Mouse (Mus musculus) mouse trophoblast stem cell (cell line): ENCODE measurements around the gene Kif12.

Experiments
- in situ Hi-C, 2 experiments: fragments of 300-500 bp; cut with MseI, MboI; formaldehyde crosslinking; loops; 2 replicates in 1 of 2; 3 replicates in 1 of 2; pipeline ENCODE4 v1.15.1; 2025

Kif12 gene

DNA sequence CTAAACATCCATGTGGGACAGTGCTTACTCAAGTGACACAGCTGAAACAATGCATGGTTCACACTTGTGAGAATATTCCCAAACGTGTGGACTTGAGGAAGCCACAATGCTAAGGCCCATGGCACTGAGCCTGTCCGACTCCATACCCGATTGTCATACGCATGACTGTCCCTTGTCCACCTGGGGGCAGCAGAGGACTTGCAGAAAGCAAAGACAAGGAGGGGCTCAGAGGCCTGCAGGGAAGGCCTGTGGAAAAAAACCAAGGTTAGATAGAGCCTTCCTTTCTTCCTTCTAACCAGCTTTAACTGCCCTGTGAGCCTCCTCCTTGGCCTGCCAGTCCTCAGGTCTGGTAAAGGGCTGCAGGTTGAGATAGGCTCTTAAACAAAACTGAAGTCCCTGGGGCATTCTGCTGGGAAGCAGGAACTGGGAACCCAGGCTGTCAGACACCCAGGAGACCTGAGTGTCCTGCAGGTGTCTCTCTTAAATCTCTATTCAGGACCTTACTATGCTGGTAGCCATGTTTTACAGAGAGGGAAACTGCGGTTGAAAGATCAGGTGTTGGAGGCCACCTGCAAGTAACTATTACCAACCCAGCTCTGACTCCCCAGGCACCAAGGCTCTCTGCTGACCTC, 12.9 kb downstream of the Kif12 start:
- in situ Hi-C loops, result loop anchor here (5.0 kb wide), 2 partner anchors 148 to 153 kb away; no protein-coding TSS in a partner anchor

DNA sequence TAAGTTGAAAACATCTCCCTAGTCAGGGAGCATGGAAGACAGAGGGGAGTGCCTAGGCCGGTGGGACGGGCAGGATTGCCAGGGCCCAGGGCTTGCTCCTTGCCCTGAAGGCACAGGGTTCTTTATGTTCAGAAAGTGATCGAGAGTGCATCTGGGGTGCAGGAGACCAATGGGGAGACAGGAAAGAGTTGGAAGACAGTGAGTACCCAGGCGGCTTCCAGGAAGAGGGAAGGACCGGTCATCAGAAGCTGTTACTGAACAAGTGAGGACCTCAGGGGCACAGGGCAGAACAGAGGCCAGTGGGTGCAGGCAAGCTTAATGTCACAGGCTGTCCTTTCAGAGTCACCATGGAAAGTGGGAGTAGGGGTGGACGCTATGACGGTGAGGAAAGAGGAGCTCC, 13.7 kb downstream of the Kif12 start:
- in situ Hi-C loops, result loop anchor here (5.0 kb wide), 2 partner anchors 149 to 154 kb away; no protein-coding TSS in a partner anchor

DNA sequence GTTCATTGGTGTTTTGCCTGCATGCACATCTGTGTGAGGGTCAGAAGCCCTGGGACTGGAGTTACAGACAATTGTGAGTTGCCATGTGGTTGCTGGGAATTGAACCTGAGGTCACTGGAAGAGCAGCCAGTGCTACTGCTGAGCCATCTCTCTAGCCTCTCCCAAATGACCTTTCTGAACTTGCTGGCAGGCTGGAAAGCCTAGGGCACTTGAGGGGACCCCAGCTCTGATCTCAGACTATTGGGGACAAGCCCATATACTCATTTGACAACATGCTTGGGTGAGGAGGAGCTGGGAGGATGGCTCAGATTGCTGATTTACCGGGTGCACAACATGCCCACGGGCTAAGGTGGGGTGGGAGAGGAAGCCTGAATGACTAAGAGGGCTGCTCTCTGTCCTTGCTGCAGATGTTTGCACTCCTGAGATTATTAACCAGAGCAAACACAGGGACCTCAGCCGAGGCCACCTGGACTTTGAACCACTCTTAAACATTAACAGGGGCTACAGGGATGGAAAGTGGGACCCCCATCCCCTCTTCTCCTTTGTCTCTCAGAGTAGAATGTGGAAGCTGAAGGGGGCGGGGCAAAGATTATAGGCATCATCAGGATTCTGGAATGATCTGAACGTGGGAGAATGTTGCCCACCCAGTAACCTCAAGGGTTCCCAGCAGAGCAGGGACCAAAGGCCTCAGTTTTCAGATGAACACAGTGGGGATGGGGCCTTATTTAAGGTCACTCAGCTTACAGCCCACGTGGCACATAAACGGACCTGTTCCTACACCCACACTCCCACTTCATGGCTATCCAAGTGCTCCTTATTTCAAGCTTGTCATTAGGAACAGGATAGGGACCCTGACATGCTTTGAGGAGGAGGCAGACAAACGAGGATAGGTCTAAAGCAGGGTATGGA, 15.0 kb downstream of the Kif12 start:
- in situ Hi-C loops, result loop anchor here (5.0 kb wide), 2 partner anchors 150 to 155 kb away; no protein-coding TSS in a partner anchor

DNA sequence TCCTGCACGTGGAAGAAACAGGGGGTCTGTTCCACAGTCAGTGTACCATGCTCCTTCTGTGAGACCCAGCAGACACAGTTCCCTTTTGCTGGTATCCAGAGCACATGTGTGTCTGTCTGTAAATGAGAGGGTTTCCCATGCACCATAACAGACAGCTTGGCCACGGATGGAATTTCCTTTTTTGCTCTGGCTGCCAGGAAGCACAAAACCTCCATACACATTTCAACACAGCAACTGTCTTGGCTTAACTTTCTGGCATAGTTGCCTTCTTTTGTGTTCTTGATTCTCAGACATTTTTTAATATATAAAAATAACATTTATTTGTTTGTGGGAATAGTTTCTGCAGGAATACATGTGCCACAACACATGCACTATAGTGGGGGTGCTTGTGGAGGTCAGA, 16.3 kb downstream of the Kif12 start:
- in situ Hi-C loops, result loop anchor here (5.0 kb wide), 2 partner anchors 152 to 157 kb away; no protein-coding TSS in a partner anchor

DNA sequence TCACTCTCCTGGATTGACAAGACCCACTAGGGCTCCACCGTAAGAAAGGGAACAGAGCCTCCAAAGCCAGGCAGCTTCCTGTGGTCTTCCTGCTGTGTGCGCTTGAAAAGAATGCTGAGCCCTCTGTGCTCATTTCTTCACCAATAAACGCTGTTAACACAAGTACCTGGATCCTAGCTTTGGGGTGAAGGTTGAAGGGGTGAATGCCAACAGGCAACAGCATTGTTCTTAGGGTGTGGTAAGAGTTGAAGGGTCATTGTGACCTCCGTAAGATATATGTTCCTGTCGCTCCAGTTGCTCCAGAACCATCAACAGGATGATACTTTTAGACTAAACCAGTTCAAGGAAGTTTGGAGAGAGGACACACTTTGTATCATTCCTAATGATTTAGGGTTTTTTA, 17.2 kb downstream of the Kif12 start, which contains the start of gene Ambp:
Gene Ambp (minus strand): TSS at position 101 of the 400 bp plus-strand sequence.
- in situ Hi-C loops, result loop anchor here (5.0 kb wide), 2 partner anchors 153 to 158 kb away; no protein-coding TSS in a partner anchor

DNA sequence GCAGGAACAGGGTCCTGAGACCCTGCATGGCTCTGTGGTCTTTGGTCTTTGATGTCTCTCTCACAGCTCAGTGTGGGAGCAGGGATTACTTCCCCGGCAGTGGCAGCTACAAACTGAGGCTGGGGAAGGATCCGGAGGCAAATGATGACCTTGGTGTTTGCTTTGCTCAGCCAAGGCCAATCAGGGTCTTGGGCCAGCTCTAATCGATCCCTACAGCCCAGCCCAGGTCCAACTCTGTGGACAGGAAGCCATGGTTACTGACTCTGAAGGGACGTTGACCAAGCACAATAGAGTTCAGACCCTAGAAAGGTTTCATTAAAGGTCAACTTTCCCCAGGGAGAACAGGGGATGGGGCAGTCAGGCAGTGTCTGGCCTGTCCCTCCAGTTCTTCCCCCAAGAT, 17.9 kb downstream of the Kif12 start:
- in situ Hi-C loops, result no loop called here

DNA sequence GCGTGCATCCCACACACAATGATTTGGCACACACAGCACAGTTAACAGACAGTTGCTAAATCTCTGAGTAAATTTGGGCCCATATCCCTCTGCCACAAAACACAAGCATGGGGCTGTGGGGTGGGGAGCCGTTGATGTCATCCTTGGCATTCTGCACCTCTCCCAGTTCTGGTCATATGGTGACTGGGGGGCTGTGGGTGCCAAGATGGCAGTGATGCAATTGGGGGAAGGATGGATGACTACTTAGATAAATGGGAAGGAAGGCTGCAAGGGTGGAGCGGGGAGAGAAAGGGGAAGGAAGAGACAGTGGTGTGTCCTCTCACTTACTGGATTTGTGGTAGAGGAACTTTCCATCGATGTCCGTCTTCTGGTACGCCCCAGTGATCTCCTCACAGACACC, 20.8 kb downstream of the Kif12 start:
- in situ Hi-C loops, result no loop called here

DNA sequence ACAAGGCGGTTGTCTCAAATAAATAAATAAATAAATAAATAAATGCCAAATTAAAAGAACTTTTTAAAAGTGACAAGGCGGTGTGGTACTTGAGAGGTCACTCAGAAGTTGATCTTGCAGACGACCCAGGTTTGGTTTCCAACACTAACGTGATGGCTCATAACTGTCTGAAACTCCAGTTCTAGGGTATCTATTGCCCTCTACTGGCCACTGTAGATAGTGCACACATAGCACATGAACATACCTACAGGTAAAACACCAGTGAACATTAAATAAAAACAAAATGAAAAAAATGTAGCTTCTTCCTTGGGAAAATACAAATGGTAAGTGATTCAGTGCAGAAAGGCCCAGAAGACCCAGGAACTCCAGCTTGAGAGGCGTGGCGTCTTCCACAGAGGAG, 24.7 kb downstream of the Kif12 start:
- in situ Hi-C loops, result no loop called here

DNA sequence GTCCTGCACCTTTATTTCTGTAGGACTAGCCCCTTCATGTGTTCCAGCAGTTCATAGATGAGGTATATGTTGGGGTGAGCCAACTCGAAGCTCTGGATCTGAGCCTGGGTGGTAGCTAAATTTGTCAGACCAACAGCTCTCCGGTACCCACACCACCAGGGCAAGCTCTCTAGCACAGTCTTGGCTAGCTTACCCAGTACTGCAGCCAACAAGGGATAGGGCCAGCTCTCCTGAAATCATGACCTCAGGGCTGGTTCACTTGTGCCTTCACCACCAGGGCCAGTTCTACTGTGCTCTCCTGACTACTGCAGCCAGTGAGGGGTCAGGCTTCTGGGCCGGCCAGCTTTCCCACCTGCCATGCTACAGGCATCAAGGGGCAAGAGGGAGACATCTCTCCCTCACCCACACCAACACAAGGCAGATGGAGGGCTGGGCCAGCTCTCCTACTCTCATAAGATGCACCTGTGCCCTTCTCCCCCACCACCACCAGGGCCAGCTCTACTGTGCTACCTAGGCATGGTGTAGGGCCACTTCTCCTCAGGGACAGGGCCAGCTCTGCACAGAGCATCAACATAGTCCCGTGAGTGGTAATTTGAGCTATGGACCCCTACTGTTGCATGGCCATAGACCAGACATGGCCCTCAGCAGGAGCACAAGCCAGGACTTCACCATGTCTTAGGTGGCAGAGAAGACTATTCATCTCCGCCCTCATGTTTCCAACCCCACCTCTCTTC, 41.9 kb downstream of the Kif12 start:
- in situ Hi-C loops, result no loop called here

DNA sequence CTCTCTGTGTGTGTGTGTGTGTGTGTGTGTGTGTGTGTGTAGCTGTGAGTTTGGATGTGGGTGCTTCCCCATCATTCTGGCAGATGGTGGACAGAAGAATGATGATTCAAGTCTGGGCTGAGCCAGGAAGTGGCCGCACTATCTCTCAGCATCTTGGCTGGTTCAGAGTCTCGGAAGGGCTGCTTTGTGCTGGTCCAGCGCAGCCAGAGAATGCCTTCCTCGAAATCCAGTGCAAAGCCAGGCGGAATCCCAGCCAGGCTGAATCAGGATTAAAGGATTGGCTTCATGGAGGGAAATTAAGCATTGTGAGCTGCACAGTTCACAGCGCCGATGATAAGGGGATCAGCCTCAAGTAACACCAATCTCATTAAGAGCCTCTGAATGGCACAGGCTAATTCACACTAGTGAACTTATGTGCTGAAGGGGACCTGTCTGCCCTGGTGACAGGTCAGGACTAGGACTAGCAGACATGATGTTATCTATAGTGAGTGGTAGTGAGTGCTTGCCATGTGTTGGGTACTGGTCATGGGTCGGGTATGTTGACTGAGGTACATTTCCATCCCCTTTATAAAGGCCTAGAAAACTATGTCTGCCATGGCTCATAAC, 47.0 kb downstream of the Kif12 start:
- in situ Hi-C loops, result no loop called here

DNA sequence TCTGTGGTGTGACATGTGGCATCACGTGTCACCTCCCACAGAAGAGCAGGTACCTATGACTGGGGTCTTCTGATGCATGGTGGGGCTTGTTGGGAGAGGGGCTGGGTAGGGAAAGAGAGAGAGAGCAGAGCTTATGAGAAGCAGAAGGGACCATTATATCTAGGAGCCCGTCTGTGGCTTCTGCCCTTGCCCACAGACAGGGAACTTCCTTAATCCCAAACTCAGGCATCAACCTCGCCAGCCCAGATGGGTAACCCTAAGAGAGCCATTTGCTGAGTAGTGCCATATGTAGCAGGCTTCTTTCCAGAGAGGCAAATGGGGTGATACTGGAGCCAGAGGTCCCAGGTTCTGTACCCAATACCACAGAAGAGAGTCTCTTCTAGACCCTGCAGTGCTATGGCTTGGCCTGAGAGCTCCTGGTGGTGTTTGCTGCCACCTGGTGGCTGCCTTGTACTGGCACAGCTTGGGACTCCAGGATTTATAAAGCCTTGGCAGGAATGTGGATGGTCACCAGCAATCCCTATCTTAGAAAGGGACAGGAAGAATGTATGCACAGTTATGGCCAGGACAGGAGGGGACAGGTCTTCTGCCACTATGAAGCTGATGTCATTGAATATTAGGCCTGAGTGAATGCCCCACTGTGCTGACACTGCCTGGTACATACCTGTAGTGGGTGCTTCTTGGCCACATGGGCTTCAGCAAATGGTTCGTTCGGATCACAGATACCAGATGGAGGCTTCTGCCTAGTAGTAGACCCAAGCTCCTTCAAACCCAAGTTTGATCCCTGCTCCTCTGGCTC, 53.1 kb downstream of the Kif12 start:
- in situ Hi-C loops, result loop anchor here in 1 of 2 experiments (10.0 kb wide), 1 partner anchor 184 kb away; no protein-coding TSS in a partner anchor
